Mouse (Mus musculus): ENCODE measurements around the gene BC034090. TPM values are rescaled to one million over a fixed set of nuclear protein-coding genes. Genes with fewer than 3 reads are reported as not detected.

The BC034090 gene
- polyA plus RNA-seq, 1 experiment, result 4.7 TPM

DNA sequence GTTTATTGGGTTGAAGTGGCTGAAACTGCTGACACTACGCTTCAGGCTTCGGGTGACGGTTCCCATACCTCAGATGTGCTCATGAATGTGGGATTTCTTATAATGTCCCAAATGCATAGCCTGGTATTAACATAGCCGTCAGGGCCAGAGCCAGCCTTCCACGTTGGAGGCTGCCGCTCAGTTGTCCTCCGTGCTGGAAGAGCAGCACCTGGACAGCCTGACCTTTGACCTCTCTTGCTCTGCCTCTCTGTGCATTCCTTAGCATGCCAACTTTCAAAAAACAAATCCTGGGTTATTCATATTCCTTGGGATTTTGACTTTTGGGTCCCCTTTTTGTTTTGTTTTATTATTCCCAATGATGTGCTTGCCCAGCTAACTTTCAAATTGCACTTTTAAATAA is 41.1 kb downstream of the BC034090 start:
- Histone ChIP-seq H3K4me3 (ENCODE audit: control insufficient read depth, low read depth, low read length) (no peak overlapping the region), H3K4me1 (ENCODE audit: control insufficient read depth, insufficient read depth, low read length) (no peaks in the 10 kb centered on the region), H3K36me3 (ENCODE audit: control insufficient read depth, insufficient read depth, low read length) (no peaks in the 10 kb centered on the region; the same call in 1 of the 2 replicates), H3K27ac (ENCODE audit: control insufficient read depth, insufficient read depth, low read depth, low read length) (no peak overlapping the region), H3K27me3 (ENCODE audit: control insufficient read depth, insufficient read depth, low read length) (no peaks in the 10 kb centered on the region)
- no peak for TF ChIP-seq CTCF (IDR thresholded peaks at IDR 0.05; ENCODE audit: control insufficient read depth, insufficient read depth, insufficient replicate concordance, low read depth, low read length)
- TF ChIP-seq POLR2A (IDR thresholded peaks at IDR 0.05; ENCODE audit: control insufficient read depth, low read depth, low read length), result no peak

DNA sequence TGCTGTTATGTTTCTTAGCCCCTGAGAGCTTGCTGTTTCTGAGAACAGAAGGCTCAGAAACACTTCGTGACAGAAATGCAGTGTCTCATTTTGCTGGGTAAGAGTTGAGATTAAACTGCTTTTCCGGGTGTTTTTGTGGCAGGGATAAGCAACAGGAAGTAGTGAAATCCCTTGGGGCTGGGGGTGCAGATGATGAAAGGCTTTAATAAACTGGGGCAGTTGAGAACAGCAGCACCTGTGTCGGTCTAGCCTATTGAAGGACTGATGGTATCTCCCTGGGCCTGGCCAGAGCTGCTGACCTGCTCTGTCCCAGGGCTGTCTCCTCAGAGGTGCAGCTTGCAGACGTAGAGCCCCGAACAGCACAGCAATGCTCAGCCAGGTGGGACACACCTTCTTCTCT is 41.8 kb downstream of the BC034090 start:
- H3K36me3 ChIP-seq (ENCODE audit: control insufficient read depth, insufficient read depth, low read length), result no peaks in the 10 kb centered on the region; the same call in 1 of the 2 replicates
- no peak overlapping the region for H3K27ac ChIP-seq (ENCODE audit: control insufficient read depth, insufficient read depth, low read depth, low read length)
- H3K27me3 ChIP-seq (ENCODE audit: control insufficient read depth, insufficient read depth, low read length), result no peaks in the 10 kb centered on the region
- TF ChIP-seq CTCF (IDR thresholded peaks at IDR 0.05; ENCODE audit: control insufficient read depth, insufficient read depth, insufficient replicate concordance, low read depth, low read length) (no peak), POLR2A (IDR thresholded peaks at IDR 0.05; ENCODE audit: control insufficient read depth, low read depth, low read length) (no peak)
- no peaks in the 10 kb centered on the region for H3K4me1 ChIP-seq (ENCODE audit: control insufficient read depth, insufficient read depth, low read length)
- no peak overlapping the region for H3K4me3 ChIP-seq (ENCODE audit: control insufficient read depth, low read depth, low read length)

DNA sequence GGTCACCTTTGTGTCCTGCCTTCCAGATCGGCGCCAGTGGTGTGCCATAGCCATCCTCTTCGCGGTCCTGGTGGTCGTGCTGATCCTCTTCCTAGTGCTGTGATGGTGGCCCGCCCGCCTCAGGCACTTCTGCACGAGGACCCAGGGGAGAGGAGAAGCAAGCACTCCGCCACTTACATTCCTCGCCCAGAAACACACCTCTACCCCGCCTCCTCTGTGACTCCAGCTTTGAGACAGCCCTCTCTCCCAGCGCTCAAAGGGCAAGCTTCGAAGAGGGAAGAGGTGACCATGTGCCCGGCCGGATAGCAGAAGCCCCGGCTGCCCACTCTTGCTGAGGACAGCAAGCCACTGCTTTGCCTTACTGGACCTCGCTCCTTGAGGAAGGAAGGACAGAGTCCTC is 42.3 kb downstream of the BC034090 start:
- Histone ChIP-seq H3K4me1 (ENCODE audit: control insufficient read depth, insufficient read depth, low read length) (no peaks in the 10 kb centered on the region), H3K27me3 (ENCODE audit: control insufficient read depth, insufficient read depth, low read length) (no peaks in the 10 kb centered on the region), H3K27ac (ENCODE audit: control insufficient read depth, insufficient read depth, low read depth, low read length) (no peak overlapping the region), H3K36me3 (ENCODE audit: control insufficient read depth, insufficient read depth, low read length) (no peaks in the 10 kb centered on the region; the same call in 1 of the 2 replicates), H3K4me3 (ENCODE audit: control insufficient read depth, low read depth, low read length) (no peak overlapping the region)
- TF ChIP-seq CTCF (IDR thresholded peaks at IDR 0.05; ENCODE audit: control insufficient read depth, insufficient read depth, insufficient replicate concordance, low read depth, low read length) (no peak), POLR2A (IDR thresholded peaks at IDR 0.05; ENCODE audit: control insufficient read depth, low read depth, low read length) (no peak)

DNA sequence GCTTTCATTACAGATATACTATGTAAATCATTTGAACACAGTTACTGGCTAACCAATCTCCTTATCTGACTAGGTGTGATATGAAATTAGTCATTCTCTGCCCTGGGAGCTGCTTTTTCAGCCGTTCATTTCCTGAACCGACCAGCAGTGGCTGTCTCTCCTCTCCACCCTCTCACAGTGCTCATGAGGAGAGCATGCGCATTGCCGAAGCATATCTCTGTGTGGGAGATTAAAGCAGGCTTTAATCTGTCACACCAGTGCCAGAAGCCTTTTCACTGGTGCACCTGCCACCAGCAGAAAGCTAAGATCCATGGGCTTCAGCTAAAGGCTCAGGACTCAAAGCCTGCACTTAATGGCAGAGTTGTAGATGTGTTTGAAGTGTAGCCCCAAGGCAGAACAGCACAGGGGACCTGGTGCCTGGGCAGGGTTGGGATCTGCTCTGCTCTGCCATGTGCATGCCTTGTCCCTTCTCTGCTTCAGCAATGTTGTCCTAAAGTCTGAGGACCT is 42.8 kb downstream of the BC034090 start:
- Histone ChIP-seq H3K27ac (ENCODE audit: control insufficient read depth, insufficient read depth, low read depth, low read length) (no peak overlapping the region), H3K36me3 (ENCODE audit: control insufficient read depth, insufficient read depth, low read length) (no peaks in the 10 kb centered on the region; the same call in 1 of the 2 replicates), H3K27me3 (ENCODE audit: control insufficient read depth, insufficient read depth, low read length) (no peaks in the 10 kb centered on the region), H3K4me1 (ENCODE audit: control insufficient read depth, insufficient read depth, low read length) (no peaks in the 10 kb centered on the region), H3K4me3 (ENCODE audit: control insufficient read depth, low read depth, low read length) (no peak overlapping the region)
- TF ChIP-seq POLR2A (IDR thresholded peaks at IDR 0.05; ENCODE audit: control insufficient read depth, low read depth, low read length), result no peak
- TF ChIP-seq CTCF (IDR thresholded peaks at IDR 0.05; ENCODE audit: control insufficient read depth, insufficient read depth, insufficient replicate concordance, low read depth, low read length), result no peak

DNA sequence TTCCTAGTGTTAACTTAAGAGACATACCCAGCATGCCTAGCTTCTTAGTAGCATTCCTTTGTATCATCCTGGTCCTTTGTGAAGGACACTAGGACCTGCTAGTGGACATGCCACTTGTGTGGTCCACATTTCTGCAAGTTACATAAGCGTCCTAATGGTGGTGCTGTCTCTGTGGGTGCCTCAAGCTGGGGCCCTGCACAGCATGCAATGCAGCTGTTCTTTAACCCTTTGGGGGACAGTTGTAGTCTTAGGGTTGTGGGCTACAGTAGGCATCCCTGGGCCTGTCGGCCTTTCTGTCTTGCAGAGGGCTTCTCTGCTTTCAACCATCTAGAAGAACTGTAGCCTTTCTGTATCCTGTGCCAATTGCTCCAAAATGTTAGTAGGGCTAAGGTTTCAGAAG is 43.3 kb downstream of the BC034090 start:
- no peaks in the 10 kb centered on the region; the same call in 1 of the 2 replicates for H3K36me3 ChIP-seq (ENCODE audit: control insufficient read depth, insufficient read depth, low read length)
- TF ChIP-seq CTCF (IDR thresholded peaks at IDR 0.05; ENCODE audit: control insufficient read depth, insufficient read depth, insufficient replicate concordance, low read depth, low read length) (no peak), POLR2A (IDR thresholded peaks at IDR 0.05; ENCODE audit: control insufficient read depth, low read depth, low read length) (no peak)
- no peak overlapping the region for H3K4me3 ChIP-seq (ENCODE audit: control insufficient read depth, low read depth, low read length)
- no peak overlapping the region for H3K27ac ChIP-seq (ENCODE audit: control insufficient read depth, insufficient read depth, low read depth, low read length)
- no peaks in the 10 kb centered on the region for H3K4me1 ChIP-seq (ENCODE audit: control insufficient read depth, insufficient read depth, low read length)
- no peaks in the 10 kb centered on the region for H3K27me3 ChIP-seq (ENCODE audit: control insufficient read depth, insufficient read depth, low read length)

DNA sequence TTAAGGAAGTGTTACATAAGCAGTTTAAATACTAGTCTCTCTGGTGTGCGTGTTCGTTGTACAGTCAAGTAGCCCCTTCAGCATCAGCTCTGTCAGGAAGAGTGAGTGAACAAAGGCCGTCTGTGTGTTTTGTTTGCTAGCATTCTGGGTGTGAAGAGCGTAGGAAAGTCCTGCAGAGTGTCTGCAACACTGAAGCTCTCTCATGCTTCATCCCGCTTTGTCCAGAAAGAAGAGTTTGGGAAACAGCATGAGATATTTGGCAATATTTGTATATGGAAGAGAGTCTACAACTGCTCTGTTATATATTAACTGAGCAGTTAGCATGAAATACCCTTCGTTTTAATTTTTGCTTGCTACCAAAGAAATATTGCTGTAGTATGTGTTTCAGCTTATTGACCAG is 44.7 kb downstream of the BC034090 start:
- no peak for TF ChIP-seq POLR2A (IDR thresholded peaks at IDR 0.05; ENCODE audit: control insufficient read depth, low read depth, low read length)
- no peak for TF ChIP-seq CTCF (IDR thresholded peaks at IDR 0.05; ENCODE audit: control insufficient read depth, insufficient read depth, insufficient replicate concordance, low read depth, low read length)
- Histone ChIP-seq H3K27ac (ENCODE audit: control insufficient read depth, insufficient read depth, low read depth, low read length) (no peak overlapping the region), H3K4me1 (ENCODE audit: control insufficient read depth, insufficient read depth, low read length) (no peaks in the 10 kb centered on the region), H3K4me3 (ENCODE audit: control insufficient read depth, low read depth, low read length) (no peak overlapping the region), H3K27me3 (ENCODE audit: control insufficient read depth, insufficient read depth, low read length) (no peaks in the 10 kb centered on the region), H3K36me3 (ENCODE audit: control insufficient read depth, insufficient read depth, low read length) (no peaks in the 10 kb centered on the region; the same call in 1 of the 2 replicates)

DNA sequence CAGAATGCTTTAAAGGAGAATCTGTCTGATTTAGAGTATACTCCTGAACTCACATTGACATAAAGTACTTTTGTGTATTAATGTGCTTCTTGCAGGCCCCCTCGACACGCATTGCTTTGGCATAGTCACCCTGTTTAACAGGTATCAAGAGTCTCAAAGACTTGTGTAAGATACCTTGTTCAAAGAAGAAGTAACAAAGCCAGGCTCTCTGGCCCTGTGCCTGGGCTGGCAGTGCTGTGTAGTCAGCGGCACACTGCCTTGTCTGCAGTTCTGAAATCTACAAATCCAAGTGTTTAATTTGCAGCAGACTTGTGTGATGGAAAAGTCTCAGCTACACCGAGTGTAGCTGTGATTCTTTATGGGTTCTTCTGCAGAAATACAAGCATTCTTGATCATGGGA is 47.6 kb downstream of the BC034090 start:
- Histone ChIP-seq H3K36me3 (ENCODE audit: control insufficient read depth, insufficient read depth, low read length) (no peaks in the 10 kb centered on the region), H3K4me1 (ENCODE audit: control insufficient read depth, insufficient read depth, low read length) (no peaks in the 10 kb centered on the region; the same call in 1 of the 2 replicates), H3K27ac (ENCODE audit: control insufficient read depth, insufficient read depth, low read depth, low read length) (no peak overlapping the region), H3K4me3 (ENCODE audit: control insufficient read depth, low read depth, low read length) (no peak overlapping the region), H3K27me3 (ENCODE audit: control insufficient read depth, insufficient read depth, low read length) (no peaks in the 10 kb centered on the region)
- TF ChIP-seq CTCF (IDR thresholded peaks at IDR 0.05; ENCODE audit: control insufficient read depth, insufficient read depth, insufficient replicate concordance, low read depth, low read length) (no peak), POLR2A (IDR thresholded peaks at IDR 0.05; ENCODE audit: control insufficient read depth, low read depth, low read length) (no peak)

Data from testis, adult 2 months (tissue).